Mouse (Mus musculus) gastrocnemius, postnatal 14 days (tissue): ENCODE results near the gene Myl3. TPM values are rescaled to one million over a fixed set of nuclear protein-coding genes. Genes with fewer than 3 reads are reported as not detected.

Source experiments
- DNase-seq: peaks from one replicate; pipeline ENCODE4 v3.0.0; 2021; ENCODE audit warnings: mixed read lengths
- intact Hi-C: fragments of 180-260 bp; cut with DNase I; formaldehyde crosslinking; loops from one replicate; pipeline ENCODE4 v1.15.1; 2025; ENCODE audit warnings: low total_unique reads
- total RNA-seq, 2 experiments: library from RNA; stranded (reverse); gene quantifications; 2 replicates each; pipeline ENCODE4 v1.2.3; 2021

Gene Myl3
- total RNA-seq, 2 experiments from 2014 or later: 358 to 691 TPM

DNA sequence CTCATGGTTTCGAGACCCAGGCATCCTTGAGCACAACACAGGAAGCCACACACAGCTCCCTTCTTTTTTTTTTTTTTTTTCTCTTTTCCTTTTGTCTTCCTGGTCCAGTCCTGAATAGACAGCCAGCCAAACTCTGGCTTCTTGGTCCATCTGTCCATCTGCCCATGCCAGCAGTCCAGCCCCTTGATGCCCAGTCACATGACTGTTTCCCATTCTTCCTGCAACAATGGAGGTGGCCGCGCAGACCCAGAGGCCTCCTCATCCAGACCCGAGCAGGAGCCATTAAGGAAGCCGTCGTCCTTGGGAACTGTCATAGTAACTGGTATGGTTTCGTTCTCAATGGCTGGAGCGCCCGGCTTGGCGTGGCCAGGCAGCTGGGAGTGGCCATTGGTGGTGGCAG, 19.6 kb upstream of the Myl3 start:
- no peak for DNase-seq
- intact Hi-C loops: no loop called here

DNA sequence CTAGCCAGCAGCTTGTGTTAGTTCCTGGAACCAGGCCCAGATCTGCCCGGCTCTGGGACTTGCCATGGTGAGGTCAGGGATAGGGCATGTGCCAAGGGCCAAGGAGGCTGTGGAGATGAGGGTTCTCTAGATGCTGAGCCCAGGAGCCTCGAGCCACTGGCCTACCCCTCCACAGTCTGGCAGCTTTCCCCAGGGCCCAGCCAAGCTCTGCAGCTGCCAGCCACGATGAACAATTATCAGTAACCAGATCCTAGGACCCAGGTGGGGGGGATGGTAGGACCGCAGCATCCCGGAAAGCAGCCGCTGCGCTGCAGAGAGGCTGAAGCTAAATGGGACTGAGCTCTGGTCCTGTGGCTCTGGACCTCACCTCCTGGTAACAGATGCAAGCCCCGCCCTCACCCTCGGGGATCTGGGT, 15.9 kb upstream of the Myl3 start:
- intact Hi-C loops: loop anchor here (5.0 kb wide), 1 partner anchor 52 kb away; no protein-coding TSS in a partner anchor
- peak; percentile 55 for DNase-seq

DNA sequence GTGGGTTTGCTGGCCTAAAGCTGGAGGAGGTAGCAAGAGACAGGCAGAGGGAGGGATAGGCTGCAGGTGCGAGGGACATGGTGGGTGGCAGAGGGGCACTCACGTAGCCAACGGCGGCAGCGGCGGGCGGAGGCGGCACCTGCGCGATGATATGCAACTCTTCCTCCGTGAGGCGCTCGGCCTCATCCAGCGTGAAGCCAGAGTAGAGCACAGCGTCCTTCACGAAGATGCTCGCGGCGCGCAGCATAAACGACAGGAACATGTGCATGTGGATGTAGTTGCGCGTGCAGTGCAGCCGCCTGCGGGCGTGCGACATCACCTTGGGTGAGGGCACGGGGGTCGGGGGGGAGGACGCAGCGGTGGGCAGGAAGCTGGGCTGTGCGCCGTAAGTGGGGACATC, 14.8 kb upstream of the Myl3 start:
- DNase-seq: no peak
- intact Hi-C loops: loop anchor here (5.0 kb wide), 1 partner anchor 50 kb away; no protein-coding TSS in a partner anchor

DNA sequence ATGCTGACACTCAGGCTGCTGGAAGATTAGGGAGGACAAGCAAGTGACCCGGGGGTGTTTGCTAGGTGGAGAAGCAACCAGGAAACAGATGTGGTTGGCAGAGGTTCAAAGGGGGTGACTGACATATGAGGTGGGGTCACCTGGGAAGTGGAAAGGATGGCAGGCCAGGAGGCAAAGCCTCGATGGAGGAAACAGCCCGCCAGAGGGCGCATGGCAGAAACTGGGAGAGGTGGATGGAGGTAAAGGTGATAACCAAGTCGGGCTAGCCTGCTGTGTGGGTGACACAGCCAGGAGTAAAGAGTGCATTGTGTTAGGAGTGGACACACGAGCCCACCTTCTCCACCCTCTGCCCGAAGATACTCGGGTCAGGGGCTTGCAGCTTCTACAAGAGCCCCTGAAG, 11.8 kb upstream of the Myl3 start:
- no peak for DNase-seq
- intact Hi-C loops: loop anchor here (5.0 kb wide), 1 partner anchor 47 kb away; no protein-coding TSS in a partner anchor

DNA sequence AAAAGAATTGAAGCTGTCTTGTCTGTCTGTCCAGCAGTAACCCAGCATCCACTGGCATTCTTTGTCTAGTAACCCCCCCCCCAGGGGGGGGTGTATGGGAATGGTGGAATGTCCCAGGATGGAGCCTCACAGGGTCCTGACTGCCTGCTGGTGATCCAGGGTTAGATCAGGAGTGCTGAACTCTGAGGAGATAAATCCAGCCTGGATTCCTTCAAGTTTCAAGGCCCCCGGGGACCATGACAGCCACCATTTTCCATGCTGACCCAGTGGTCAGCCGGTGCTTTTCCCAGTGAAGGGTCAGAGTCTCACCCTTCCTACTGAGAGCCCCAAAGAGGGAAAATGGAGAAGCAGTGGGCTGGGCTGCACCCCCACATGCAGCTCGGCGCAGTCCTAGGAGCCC, 9.8 kb upstream of the Myl3 start:
- DNase-seq: no peak
- intact Hi-C loops: no loop called here

DNA sequence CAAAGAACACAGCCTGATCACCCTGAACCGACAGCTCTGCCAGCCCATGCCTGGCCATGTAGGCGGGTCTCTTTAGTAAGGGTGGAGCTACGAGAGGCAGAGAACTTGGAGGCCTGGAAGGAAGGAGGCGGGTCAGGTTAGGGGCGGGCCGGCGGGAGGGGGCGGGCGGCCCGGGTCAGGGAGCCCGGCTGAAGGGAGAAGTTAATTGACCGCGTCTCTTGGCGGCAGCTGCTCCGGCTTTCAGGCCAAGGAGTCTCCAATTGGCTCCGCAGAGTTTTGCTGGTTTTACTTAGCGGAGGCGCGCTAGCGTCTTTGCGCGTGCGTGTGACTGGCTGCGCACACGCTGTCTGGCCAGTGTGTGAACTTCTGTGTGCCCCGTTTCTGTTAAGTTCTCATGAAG, 9.0 kb upstream of the Myl3 start:
- peak; percentile 85 for DNase-seq
- intact Hi-C loops: no loop called here

DNA sequence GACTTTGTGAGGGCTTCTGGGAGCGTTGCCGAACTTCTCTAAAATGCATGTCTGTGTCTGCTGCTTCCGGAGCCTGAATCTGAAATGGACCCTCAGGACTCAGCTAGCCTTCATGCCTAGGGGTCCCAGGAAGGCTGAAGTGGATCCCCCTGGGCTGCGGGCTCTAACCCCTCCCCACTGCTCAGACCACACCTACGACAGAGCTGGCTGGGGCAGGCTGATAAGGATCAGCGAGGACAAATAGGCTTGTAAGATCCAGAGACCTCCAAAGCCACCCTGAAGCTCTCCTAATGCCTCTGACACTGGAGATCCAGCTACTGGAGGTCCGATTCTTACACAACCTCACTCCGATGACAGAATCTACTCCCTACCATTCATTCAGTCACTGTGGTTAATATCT, 8.6 kb upstream of the Myl3 start:
- intact Hi-C loops: no loop called here

DNA sequence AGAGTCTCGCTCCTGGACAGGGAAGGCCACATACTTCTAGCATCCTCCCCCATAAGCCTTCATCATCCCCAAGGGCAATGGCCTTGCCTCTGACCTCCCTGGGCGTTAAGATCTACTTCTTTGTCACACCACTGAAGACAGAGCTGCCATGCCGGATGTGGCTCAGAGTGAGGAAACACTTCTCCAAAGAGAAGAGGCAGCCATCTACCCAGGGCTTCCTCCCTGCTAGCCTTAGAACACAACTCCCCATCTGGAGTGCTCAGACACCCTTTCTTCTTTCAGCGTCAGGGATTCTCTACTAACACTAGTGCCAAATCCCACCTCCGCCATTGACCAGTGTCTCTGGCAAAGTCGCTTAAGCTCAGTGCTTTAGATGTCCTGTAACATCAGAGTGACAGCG, 7.5 kb upstream of the Myl3 start:
- intact Hi-C loops: no loop called here
- DNase-seq: no peak

More for the DNA sequence above, 8.6 kb upstream of the Myl3 start:
- no peak for DNase-seq

DNA sequence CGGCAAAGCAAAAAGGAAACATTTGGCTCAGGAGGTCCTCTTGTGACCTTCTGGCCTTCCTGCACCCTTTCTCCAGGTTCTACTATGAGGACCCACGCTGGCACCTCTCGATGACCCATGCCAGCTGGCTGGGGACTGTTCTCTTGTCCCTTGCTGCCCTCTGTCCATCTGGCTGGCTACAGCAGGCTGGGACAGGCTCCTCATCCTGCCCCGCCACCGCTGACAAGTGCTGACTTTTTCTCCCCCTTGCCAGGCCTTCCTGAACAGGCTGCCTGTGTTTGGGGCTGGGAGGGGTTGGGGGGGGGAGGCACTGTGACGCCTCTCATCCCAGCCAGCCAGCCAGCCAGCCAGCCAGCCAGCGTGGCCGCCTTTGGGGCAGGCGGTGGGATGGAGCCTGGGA, 5.3 kb upstream of the Myl3 start:
- no peak for DNase-seq
- intact Hi-C loops: no loop called here

DNA sequence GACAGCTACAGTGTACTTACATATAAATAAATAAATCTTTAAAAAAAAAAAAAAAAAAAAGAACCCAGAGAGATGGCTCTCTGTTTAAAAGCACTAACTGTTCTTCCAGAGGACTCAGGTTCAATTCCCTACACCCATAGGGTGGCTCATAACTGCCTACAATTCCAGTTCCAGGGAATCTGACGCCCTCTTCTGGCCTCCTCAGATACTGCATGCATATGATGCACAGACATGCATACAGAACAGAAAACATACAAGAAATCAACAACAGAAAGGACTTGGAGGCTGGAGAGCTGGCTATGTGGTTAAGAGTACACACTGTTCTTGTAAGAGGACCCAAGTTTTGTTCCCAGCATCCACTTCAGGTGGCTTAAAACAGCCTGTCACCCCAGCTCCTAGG, 3.6 kb upstream of the Myl3 start:
- intact Hi-C loops: no loop called here
- no peak for DNase-seq

DNA sequence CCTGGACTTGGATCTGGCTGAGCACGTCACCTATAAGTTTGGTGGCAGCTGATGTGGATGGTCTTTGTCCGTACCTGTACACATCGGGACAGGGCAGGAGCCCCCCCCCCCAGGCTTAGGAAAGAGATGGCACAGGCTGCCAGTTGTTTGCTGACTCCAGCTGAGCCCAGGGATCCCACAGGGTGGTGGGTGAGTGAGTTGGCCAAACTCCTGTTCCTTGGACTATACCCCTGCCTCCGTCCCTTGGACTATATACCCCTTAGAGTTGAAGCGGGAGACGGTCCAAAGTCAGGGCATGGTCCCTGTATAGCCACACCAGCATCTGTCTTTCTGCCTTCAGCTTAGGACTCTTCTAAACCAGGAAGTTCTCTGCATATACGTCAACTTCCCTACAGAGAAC, 1.7 kb upstream of the Myl3 start:
- no peak for DNase-seq
- intact Hi-C loops: no loop called here

DNA sequence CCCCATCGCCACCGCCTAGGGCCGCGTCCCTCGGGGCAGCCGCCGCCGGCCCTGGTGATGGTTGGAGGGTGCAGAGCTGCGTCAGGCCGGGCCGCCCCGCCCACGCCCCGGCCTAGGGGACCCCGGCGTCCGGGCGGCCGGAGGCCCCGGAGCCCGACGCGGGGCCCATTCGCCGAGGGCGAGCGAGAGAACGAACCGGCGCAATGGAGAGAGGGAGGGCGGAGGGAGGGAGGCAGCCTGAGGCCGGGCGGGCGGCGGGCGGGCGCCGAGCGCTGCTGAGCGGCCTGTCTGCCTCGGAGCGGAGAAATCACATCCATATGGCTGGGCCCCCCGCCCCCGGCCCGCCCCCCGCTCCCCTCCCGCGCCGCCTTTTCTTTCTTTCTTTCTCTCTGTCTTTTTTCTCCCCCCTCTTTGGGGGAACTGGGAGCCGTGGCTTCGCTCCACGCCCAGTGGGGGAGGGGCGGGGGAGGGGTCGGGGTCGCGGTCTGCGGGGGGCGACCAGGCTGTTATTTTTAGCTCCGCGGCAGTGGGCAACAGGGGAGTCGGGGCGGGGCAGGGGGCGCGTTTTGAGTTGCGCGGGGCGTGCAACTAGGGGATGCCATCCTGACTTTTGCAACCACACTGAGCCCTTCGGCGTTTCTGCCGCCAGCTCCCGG, 762 bp downstream of the Myl3 start:
- no peak for DNase-seq
- intact Hi-C loops: no loop called here

DNA sequence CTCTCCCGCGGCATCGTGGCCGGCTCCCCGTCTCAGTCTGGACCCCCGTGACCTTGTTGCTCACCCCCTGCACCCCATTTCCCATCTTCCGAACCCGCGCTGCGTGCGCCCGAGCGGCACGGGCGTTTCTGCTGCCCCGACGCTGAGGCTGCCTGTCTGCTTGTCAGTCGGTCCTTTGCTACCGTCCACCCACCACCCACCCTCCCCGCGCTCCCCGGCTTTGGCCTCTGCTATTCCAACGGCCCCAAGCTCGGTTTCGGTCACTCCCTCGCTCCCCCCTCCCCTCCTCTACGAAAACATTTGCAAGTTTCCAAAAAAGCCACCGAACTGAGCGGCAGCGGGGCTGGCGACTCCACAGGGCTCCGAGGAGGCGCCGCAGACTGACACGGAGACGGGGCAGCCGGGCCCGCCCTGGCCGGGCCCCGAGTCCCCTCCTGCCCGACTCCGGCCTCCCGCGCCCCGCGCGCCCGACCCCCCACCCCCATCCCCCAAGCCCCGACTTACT, 1.3 kb downstream of the Myl3 start:
- peak; percentile 36 for DNase-seq
- intact Hi-C loops: no loop called here

DNA sequence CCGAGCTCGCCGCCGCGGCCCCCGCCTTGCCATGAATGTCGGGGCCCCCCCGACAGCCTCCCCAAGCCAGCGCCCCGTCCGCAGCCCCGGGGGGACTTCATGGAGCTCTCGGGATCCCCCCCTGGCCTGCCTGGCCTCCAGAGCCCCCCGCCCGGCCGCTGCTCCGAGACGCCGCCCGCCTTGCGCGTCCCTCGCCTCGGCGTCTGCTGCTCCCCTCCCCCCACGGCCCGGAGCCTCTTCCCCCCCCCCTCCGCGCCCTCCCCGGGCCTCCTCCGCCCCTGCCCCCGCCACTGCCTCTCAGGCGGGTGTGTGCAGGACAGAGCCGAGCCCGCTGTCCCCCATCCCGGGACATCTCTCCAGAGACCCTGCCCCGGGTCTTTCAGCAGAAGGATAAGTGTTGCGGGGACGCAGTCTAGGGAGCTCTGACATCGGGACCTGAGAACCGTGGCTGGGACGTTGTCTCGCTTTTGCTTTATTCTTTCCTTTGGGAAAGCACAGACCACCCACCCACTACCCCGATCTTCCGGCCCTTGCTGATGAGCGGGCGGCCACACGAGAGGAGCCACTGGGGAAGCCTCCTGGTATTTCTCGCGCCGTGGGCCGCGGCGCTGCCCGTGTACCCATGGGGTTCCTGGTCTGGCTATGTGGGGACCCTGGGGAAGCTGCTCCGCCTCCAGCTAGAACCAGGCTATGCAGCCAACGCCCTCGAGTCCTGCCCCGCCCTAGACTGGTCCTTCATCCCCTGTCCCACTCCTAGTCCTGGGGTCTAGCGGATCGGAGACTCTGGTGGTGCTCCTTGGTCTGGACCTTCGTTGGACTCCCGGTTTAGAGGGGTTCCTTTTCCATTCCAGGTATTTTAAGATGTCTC, 2.0 kb downstream of the Myl3 start:
- DNase-seq: peak; percentile 57
- intact Hi-C loops: no loop called here

DNA sequence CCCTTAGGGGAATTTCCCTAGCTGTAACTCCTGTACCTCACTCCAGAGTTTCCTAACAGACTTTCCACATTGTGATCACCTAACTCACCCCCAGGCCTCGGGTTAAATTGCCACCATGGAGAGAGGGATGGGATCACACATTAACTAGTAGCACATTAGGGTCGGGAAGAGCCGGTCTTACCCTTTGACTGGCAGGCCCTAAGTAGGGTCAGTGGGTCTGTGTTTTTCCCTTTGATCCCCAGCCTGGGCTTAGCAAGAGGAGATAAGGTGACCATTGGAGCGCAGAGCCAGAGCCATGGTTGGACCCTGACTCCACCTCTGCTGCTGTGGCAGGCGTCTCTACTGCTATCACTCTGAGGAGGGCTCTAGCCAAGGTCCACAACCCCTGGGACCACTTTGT, 4.1 kb downstream of the Myl3 start:
- no peak for DNase-seq
- intact Hi-C loops: no loop called here

DNA sequence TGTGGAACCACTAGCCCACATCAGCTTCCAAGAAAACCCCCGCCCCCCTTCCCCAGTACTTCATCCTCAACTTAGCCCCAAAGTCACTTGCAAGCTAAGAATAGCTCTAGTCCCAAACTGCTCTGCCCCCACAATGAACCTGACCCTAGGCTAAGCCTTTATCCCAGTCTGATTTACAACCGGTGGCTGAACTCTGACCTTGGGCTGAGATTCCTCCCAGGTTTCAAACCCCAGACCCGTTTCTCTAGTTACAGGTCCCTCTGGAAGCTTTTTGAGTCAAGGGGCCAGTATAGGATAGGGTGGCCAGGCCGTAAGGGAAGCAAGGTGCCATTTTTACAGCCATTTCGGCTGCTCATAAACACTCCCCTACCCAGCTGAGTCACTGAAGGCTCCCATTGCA, 4.6 kb downstream of the Myl3 start:
- intact Hi-C loops: no loop called here

DNA sequence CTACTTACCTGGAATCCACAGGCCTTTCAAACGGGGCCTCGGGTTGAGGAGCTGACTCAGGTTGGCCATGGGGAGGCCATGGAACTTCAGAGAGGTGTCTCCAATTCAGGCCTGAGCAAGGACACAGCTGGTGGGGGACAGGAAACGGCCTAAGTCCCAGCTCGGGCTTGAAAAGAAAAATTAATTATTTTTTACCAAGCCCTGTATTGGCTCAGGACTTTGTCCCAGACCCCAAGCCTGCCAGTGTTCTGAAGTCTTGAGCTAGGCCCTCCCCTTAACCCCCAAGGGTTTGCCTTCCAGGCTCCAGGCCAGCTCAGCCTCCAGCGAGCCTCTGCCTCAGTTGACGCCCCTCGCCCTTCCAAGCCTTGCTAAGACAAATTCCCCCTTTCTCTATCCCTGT, 5.3 kb downstream of the Myl3 start, which contains the start of gene Pth1r:
TSS of gene Pth1r (minus strand) at position 185 of the 400 bp plus-strand sequence.
- intact Hi-C loops: no loop called here
- no peak for DNase-seq

More for the DNA sequence above, 4.6 kb downstream of the Myl3 start:
- DNase-seq: no peak

DNA sequence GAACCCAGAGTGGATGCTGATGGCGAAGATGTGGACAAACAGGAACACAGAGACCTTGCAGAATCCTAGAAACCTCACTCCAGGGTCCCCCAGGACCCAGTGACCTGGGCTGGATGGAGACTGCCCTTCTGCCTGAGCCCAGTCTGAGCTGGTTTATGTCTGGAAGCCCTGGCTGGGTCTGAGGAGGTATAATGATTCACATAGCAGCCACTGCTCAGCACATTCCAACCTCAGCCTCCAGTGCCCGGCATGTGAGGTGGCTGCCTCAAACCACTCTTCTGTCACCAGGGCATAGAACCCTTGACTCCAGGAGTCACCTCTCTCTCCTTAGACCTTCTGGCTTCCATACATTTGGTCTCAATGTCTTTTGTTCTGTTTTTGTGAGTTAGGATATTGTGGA, 6.8 kb downstream of the Myl3 start:
- DNase-seq: no peak
- intact Hi-C loops: no loop called here

DNA sequence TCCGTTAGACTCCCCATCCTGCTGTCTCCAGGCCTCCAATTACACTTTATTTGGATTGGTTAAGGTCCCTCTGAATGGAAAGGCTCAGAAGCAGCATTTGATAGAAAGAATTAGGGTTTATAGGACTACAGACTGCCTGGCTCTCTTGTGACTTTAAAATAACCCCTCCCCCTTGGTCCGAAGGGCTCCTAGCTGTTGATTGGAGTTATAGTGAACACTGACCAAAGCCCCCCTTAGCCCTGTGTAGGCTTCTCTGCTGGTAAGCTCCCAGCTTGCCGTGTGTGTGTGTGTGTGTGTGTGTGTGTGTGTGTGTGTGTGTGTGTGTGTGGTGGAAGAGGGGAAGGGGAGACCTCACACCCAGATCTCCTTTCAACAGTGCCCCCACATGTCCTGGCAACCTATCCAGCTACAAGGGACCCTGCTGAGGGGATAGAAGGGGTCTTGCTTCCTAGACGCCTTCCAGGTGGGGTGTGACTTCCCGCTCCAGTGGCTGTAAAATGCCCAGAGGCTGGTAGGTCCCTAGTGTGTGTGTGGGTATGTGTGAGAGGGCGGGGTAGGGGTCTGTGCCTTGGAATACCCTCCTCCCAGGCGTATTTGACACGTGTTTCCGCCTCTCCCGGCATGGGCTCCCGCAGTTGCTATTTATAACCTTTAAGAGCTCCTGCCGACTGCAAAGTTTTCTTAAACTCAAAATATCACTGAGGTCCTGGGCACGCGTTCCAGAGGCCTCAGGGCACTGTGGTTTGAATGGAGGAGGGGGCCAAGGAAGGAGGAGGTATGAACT, 8.9 kb downstream of the Myl3 start:
- no peak for DNase-seq
- intact Hi-C loops: no loop called here

DNA sequence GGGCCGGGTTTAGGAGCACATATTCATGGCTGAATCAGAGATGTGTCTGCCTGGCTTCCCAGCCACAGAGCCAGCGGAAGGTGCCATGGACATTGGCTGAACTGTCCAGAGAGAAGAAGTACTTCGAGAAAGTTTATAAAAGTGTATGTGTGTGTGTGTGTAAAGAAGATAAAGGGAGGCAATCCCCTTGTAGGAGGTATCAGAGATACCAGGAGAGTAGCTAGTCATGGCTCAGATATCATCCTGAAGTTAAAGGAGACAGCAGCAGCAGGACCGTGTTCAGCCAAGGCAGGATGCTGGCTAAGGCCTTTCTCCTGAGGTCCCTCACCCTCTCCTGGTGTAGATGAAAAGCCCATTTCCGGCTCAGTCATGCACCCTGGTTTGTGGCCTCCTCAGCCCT, 9.8 kb downstream of the Myl3 start:
- no peak for DNase-seq
- intact Hi-C loops: no loop called here
